Mouse (Mus musculus) megakaryocyte progenitor cell, adult 5-6 weeks (primary cell): ENCODE data around the gene Rplp1. TPM values are rescaled to one million over a fixed set of nuclear protein-coding genes. Genes with fewer than 3 reads are reported as not detected.
A peak's percentile ranks its signal among the peaks of the same experiment; 100 is the strongest.

Source experiments
- ATAC-seq: replicated peaks from 2 replicates; pipeline ENCODE4 v1.8.0; 2016; ENCODE audit warnings: mild to moderate bottlenecking, moderate TSS enrichment, inconsistent platforms; ENCODE audit not compliant: poor library complexity
- total RNA-seq, 2 experiments: library from RNA; stranded (forward) in 1 of 2; stranded (reverse) in 1 of 2; fragments of 157-497, 149-512 nt in 1 of 2; fragments of 200-1000 nt in 1 of 2; gene quantifications; 2 replicates each; pipeline versions ENCODE4 v1.2.3 to v1.2.4; 2015 to 2017

Rplp1 gene
- total RNA-seq, 2 experiments from 2014 or later: 3,301 to 5,789 TPM

GRCm38 (mm10) chr9:61878889-61879288, 35.5 kb downstream of the Rplp1 start:
- peak; percentile 64; the same call in 1 of the 2 replicates for ATAC-seq

GRCm38 (mm10) chr9:61877373-61878112, 36.8 kb downstream of the Rplp1 start:
- ATAC-seq: no peak

GRCm38 (mm10) chr9:61873325-61873724, 41.0 kb downstream of the Rplp1 start:
- ATAC-seq: peak; percentile 34

- no peak for ATAC-seq
Measured at GRCm38 (mm10) chr9:61872246-61872941, 41.9 kb downstream of the Rplp1 start.

- no peak for ATAC-seq
Measured at GRCm38 (mm10) chr9:61871839-61872238, 42.5 kb downstream of the Rplp1 start.

- no peak for ATAC-seq
Measured at GRCm38 (mm10) chr9:61867659-61868058, 46.7 kb downstream of the Rplp1 start.

Other genes starting within 250 kb of the Rplp1 start
- 106 and 127 TPM in 2 replicates for gene Kif23, start 32.2 kb upstream of the Rplp1 start, total RNA-seq (2015)
- 170 and 190 TPM in 2 replicates for gene Kif23, start 32.2 kb upstream of the Rplp1 start, total RNA-seq (2017)
- 0.20 and 0.74 TPM in 2 replicates for gene Paqr5, start 112.3 kb upstream of the Rplp1 start, total RNA-seq (2015)
- gene Paqr5, start 112.3 kb upstream of the Rplp1 start, total RNA-seq (2017): 0.68 and 1.7 TPM in 2 replicates
- gene Glce, start 208.1 kb upstream of the Rplp1 start, total RNA-seq (2015): 17.1 and 19.7 TPM in 2 replicates
- gene Glce, start 208.1 kb upstream of the Rplp1 start, total RNA-seq (2017): 18.0 and 20.3 TPM in 2 replicates